Mouse (Mus musculus) midbrain, embryonic 15.5 days (tissue): ENCODE results near the gene Mapk3. TPM values are rescaled to one million over a fixed set of nuclear protein-coding genes. Genes with fewer than 3 reads are reported as not detected.

ENCODE experiments used
- ATAC-seq: fragments of 200-750 bp; cut with Nextera tagmentation; replicated peaks from 2 replicates; pipeline ENCODE4 v1.8.0; 2017; ENCODE audit warnings: moderate TSS enrichment
- H3K27ac ChIP-seq: fragments of 300-500 bp; sonication (generic); 2 replicates; pipeline ENCODE4 v1.5.1; 2015; ENCODE audit warnings: mild to moderate bottlenecking, inconsistent platforms
- H3K27me3 ChIP-seq: fragments of 300-500 bp; sonication (generic); replicated peaks from 2 replicates; pipeline ENCODE4 v1.6.1; 2015; ENCODE audit warnings: inconsistent platforms
- H3K36me3 ChIP-seq: fragments of 300-500 bp; sonication (generic); replicated peaks from 2 replicates; pipeline ENCODE4 v1.6.1; 2015; ENCODE audit warnings: inconsistent platforms
- H3K4me1 ChIP-seq: fragments of 300-500 bp; sonication (generic); 2 replicates; pipeline ENCODE4 v1.6.1; 2015; ENCODE audit warnings: inconsistent platforms
- H3K4me2 ChIP-seq: fragments of 300-500 bp; sonication (generic); 2 replicates; pipeline ENCODE4 v1.6.1; 2015; ENCODE audit warnings: inconsistent platforms, mild to moderate bottlenecking, moderate library complexity
- H3K4me3 ChIP-seq: fragments of 300-500 bp; sonication (generic); 2 replicates; pipeline ENCODE4 v1.5.1; 2015; ENCODE audit warnings: mild to moderate bottlenecking, inconsistent platforms
- H3K9ac ChIP-seq: fragments of 300-500 bp; sonication (generic); 2 replicates; pipeline ENCODE4 v1.6.1; 2015; ENCODE audit warnings: mild to moderate bottlenecking, inconsistent platforms
- H3K9me3 ChIP-seq: fragments of 300-500 bp; sonication (generic); 2 replicates; pipeline ENCODE4 v1.6.1; 2016; ENCODE audit warnings: inconsistent platforms
- WGBS: fragments of 180-500 bp; shearing (Covaris S2); methylation state at CpG from one replicate; pipeline ENCODE4 v1.1.7; 2015; ENCODE audit warnings: mixed read lengths; 5-methylcytosine and 5-hydroxymethylcytosine counted together
- polyA plus RNA-seq: library from polyadenylated mRNA; unstranded; fragments of >200 nt; fragmentation: Nextera tagmentation; extraction: Ambion mirVana; gene quantifications from 2 replicates; pipeline ENCODE4 v1.2.1, GENCODE M21; 2015

Gene Mapk3
- polyA plus RNA-seq, 1 experiment from 2014 or later, result 111 TPM

- peaks cover 16% of the 10 kb centered on the region for H3K36me3 ChIP-seq
- no peak overlapping the region for H3K27ac ChIP-seq
- peaks cover 31% of the 10 kb centered on the region for H3K4me1 ChIP-seq
- WGBS, result 77% methylated on average over 6 of the region's 6 CpGs
- peak overlapping the region; percentile 77; the same call in 1 of the 2 replicates for H3K4me3 ChIP-seq
- no peak for ATAC-seq
- H3K9me3 ChIP-seq, result no peaks in the 10 kb centered on the region
- H3K4me2 ChIP-seq, result peak overlapping the region; percentile 78
- peak overlapping the region; percentile 80; the same call in 1 of the 2 replicates for H3K9ac ChIP-seq
- no peaks in the 10 kb centered on the region for H3K27me3 ChIP-seq
Observed at GRCm38 (mm10) chr7:126761529-126762067, 2.2 kb downstream of the Mapk3 start.

- no peak for ATAC-seq
Observed at GRCm38 (mm10) chr7:126762471-126763008, 3.1 kb downstream of the Mapk3 start.

GRCm38 (mm10) chr7:126765540-126765939, 6.1 kb downstream of the Mapk3 start:
- H3K4me3 ChIP-seq, result no peak overlapping the region
- no peaks in the 10 kb centered on the region for H3K9me3 ChIP-seq
- 91% methylated on average over 9 of the region's 9 CpGs for WGBS
- H3K27ac ChIP-seq, result no peak overlapping the region
- no peak overlapping the region for H3K4me2 ChIP-seq
- no peak for ATAC-seq
- H3K27me3 ChIP-seq, result no peaks in the 10 kb centered on the region
- H3K36me3 ChIP-seq, result peaks cover 33% of the 10 kb centered on the region
- H3K9ac ChIP-seq, result no peak overlapping the region
- H3K4me1 ChIP-seq, result peaks cover 23% of the 10 kb centered on the region

More at GRCm38 (mm10) chr7:126762471-126763008, 3.1 kb downstream of the Mapk3 start:
- no peak overlapping the region for H3K9ac ChIP-seq
- no peaks in the 10 kb centered on the region for H3K27me3 ChIP-seq
- peak overlapping the region; percentile 14; the same call in 1 of the 2 replicates for H3K4me2 ChIP-seq
- H3K36me3 ChIP-seq, result peaks cover 24% of the 10 kb centered on the region
- peaks cover 31% of the 10 kb centered on the region for H3K4me1 ChIP-seq
- H3K9me3 ChIP-seq, result no peaks in the 10 kb centered on the region
- H3K27ac ChIP-seq, result no peak overlapping the region
- 68% methylated on average over 17 of the region's 17 CpGs for WGBS
- no peak overlapping the region for H3K4me3 ChIP-seq

GRCm38 (mm10) chr7:126766201-126766600, 6.8 kb downstream of the Mapk3 start, which contains the start of gene Gdpd3:
Gene Gdpd3 (plus strand): TSS chr7:126766334.
- no peaks in the 10 kb centered on the region for H3K9me3 ChIP-seq
- H3K4me3 ChIP-seq, result no peak within 1 kb of the TSS
- WGBS, result 89% methylated on average over 16 of the region's 16 CpGs
- no peak within 1 kb of the TSS for H3K4me2 ChIP-seq
- H3K9ac ChIP-seq, result no peak within 1 kb of the TSS
- no peak within 1 kb of the TSS for H3K27ac ChIP-seq
- 0 out of 2 replicates have a peak, but pooled peaks have one; percentile 21 for ATAC-seq
- no peaks in the 10 kb centered on the region for H3K27me3 ChIP-seq
- peaks cover 33% of the 10 kb centered on the region for H3K36me3 ChIP-seq
- H3K4me1 ChIP-seq, result peaks cover 17% of the 10 kb centered on the region

GRCm38 (mm10) chr7:126767001-126767400, 7.6 kb downstream of the Mapk3 start:
- Histone ChIP-seq H3K9ac (no peak overlapping the region), H3K4me3 (no peak overlapping the region), H3K27me3 (no peaks in the 10 kb centered on the region), H3K27ac (no peak overlapping the region), H3K4me1 (peaks cover 9% of the 10 kb centered on the region), H3K4me2 (no peak overlapping the region), H3K36me3 (peaks cover 33% of the 10 kb centered on the region), H3K9me3 (no peaks in the 10 kb centered on the region)
- no peak for ATAC-seq
- 96% methylated on average over 8 of the region's 8 CpGs for WGBS

GRCm38 (mm10) chr7:126770784-126771183, 11.4 kb downstream of the Mapk3 start:
- H3K27me3 ChIP-seq, result no peaks in the 10 kb centered on the region
- peaks cover 17% of the 10 kb centered on the region for H3K36me3 ChIP-seq
- no peak overlapping the region for H3K9ac ChIP-seq
- peaks cover 4% of the 10 kb centered on the region for H3K4me1 ChIP-seq
- no peak overlapping the region for H3K4me2 ChIP-seq
- no peak overlapping the region for H3K4me3 ChIP-seq
- no peak for ATAC-seq
- no peaks in the 10 kb centered on the region for H3K9me3 ChIP-seq
- 88% methylated on average over 11 of the region's 12 CpGs for WGBS
- H3K27ac ChIP-seq, result no peak overlapping the region

GRCm38 (mm10) chr7:126773351-126773750, 13.9 kb downstream of the Mapk3 start:
- Histone ChIP-seq H3K9ac (no peak overlapping the region), H3K4me2 (no peak overlapping the region), H3K4me1 (peaks cover 25% of the 10 kb centered on the region), H3K27me3 (no peaks in the 10 kb centered on the region), H3K4me3 (no peak overlapping the region), H3K9me3 (no peaks in the 10 kb centered on the region), H3K27ac (no peak overlapping the region), H3K36me3 (peaks cover 5% of the 10 kb centered on the region; the same call in 1 of the 2 replicates)
- no peak for ATAC-seq
- 92% methylated on average over 2 of the region's 2 CpGs for WGBS

GRCm38 (mm10) chr7:126774463-126774862, 15.1 kb downstream of the Mapk3 start:
- 91% methylated on average over 2 of the region's 2 CpGs for WGBS
- no peaks in the 10 kb centered on the region for H3K9me3 ChIP-seq
- H3K27me3 ChIP-seq, result no peaks in the 10 kb centered on the region
- peaks cover 35% of the 10 kb centered on the region for H3K4me1 ChIP-seq
- H3K4me2 ChIP-seq, result no peak overlapping the region
- no peak overlapping the region for H3K4me3 ChIP-seq
- H3K36me3 ChIP-seq, result peaks cover 5% of the 10 kb centered on the region; the same call in 1 of the 2 replicates
- H3K9ac ChIP-seq, result no peak overlapping the region
- H3K27ac ChIP-seq, result no peak overlapping the region
- no peak for ATAC-seq

- Histone ChIP-seq H3K4me3 (no peak overlapping the region), H3K36me3 (no peaks in the 10 kb centered on the region; the same call in 1 of the 2 replicates), H3K4me2 (0 out of 2 replicates have a peak overlapping the region, but pooled peaks have one; percentile 91), H3K9ac (no peak overlapping the region), H3K27ac (peak overlapping the region; percentile 91; the same call in 1 of the 2 replicates), H3K4me1 (peaks cover 44% of the 10 kb centered on the region), H3K27me3 (no peaks in the 10 kb centered on the region), H3K9me3 (no peaks in the 10 kb centered on the region)
- 86% methylated on average over 10 of the region's 10 CpGs for WGBS
- no peak for ATAC-seq
Observed at GRCm38 (mm10) chr7:126775185-126775977, 16.0 kb downstream of the Mapk3 start.

- Histone ChIP-seq H3K9ac (no peak overlapping the region), H3K4me1 (peaks cover 48% of the 10 kb centered on the region), H3K9me3 (no peaks in the 10 kb centered on the region), H3K36me3 (no peaks in the 10 kb centered on the region; the same call in 1 of the 2 replicates), H3K27me3 (no peaks in the 10 kb centered on the region), H3K4me3 (peak overlapping the region; percentile 90; the same call in 1 of the 2 replicates), H3K4me2 (peak overlapping the region; percentile 91), H3K27ac (peak overlapping the region; percentile 91; the same call in 1 of the 2 replicates)
- 73% methylated on average over 3 of the region's 3 CpGs for WGBS
- no peak for ATAC-seq
Observed at GRCm38 (mm10) chr7:126775978-126776234, 16.5 kb downstream of the Mapk3 start.

GRCm38 (mm10) chr7:126776598-126777057, 17.2 kb downstream of the Mapk3 start, which contains the start of gene Ypel3:
Gene Ypel3 (plus strand): TSS chr7:126776955.
- Histone ChIP-seq H3K4me2 (peak within 1 kb of the TSS; percentile 91), H3K9me3 (no peaks in the 10 kb centered on the region), H3K4me1 (peaks cover 55% of the 10 kb centered on the region), H3K27me3 (no peaks in the 10 kb centered on the region), H3K36me3 (no peaks in the 10 kb centered on the region), H3K4me3 (peak within 1 kb of the TSS; percentile 90), H3K9ac (peak within 1 kb of the TSS; percentile 95), H3K27ac (peak within 1 kb of the TSS; percentile 91)
- WGBS, result under 1% methylated on average over 34 of the region's 37 CpGs
- peak; percentile 89 for ATAC-seq

- no peak for ATAC-seq
- 33% methylated on average over 10 of the region's 10 CpGs for WGBS
- no peaks in the 10 kb centered on the region for H3K36me3 ChIP-seq
- H3K9ac ChIP-seq, result peak overlapping the region; percentile 95
- peak overlapping the region; percentile 91 for H3K27ac ChIP-seq
- H3K4me3 ChIP-seq, result peak overlapping the region; percentile 90
- peak overlapping the region; percentile 91 for H3K4me2 ChIP-seq
- H3K27me3 ChIP-seq, result no peaks in the 10 kb centered on the region
- peaks cover 55% of the 10 kb centered on the region for H3K4me1 ChIP-seq
- H3K9me3 ChIP-seq, result no peaks in the 10 kb centered on the region
Observed at GRCm38 (mm10) chr7:126777476-126777875, 18.1 kb downstream of the Mapk3 start.
